Mouse (Mus musculus) stomach, postnatal 0 days (tissue): ENCODE measurements around the gene Guk1. TPM values are rescaled to one million over a fixed set of nuclear protein-coding genes. Genes with fewer than 3 reads are reported as not detected.
"Not testable (repeated sequence)": the region's sequence is repeated elsewhere in the genome, so short reads cannot be mapped to it uniquely, and the experiment has no call there.

Source experiments
- ATAC-seq: fragments of 200-750 bp; cut with Nextera tagmentation; 2 replicates; pipeline ENCODE4 v1.8.0; 2017; ENCODE audit not compliant: low FRiP score, low TSS enrichment
- DNase-seq: peaks from one replicate; pipeline ENCODE4 v3.0.0-alpha.2; 2016; ENCODE audit warnings: low spot score
- H3K27ac ChIP-seq: fragments of 300-500 bp; sonication (generic); replicated peaks from 2 replicates; pipeline ENCODE4 v1.5.1; 2014; ENCODE audit warnings: mild to moderate bottlenecking, control low read depth
- H3K27me3 ChIP-seq: fragments of 300-500 bp; sonication (generic); 2 replicates; pipeline ENCODE4 v1.6.1; 2014; ENCODE audit warnings: low read length; ENCODE audit not compliant: control insufficient read depth, insufficient read depth
- H3K36me3 ChIP-seq: fragments of 300-500 bp; sonication (generic); 2 replicates; pipeline ENCODE4 v1.6.1; 2014; ENCODE audit warnings: low read length, mixed read lengths; ENCODE audit not compliant: control insufficient read depth, insufficient read depth
- H3K4me1 ChIP-seq: fragments of 300-500 bp; sonication (generic); replicated peaks from 2 replicates; pipeline ENCODE4 v1.6.1; 2014; ENCODE audit warnings: antibody characterized with exemption; ENCODE audit not compliant: control insufficient read depth, insufficient read depth
- H3K4me2 ChIP-seq: fragments of 300-500 bp; sonication (generic); replicated peaks from 2 replicates; pipeline ENCODE4 v1.6.1; 2014; ENCODE audit warnings: low read depth, mild to moderate bottlenecking, control low read depth, moderate library complexity
- H3K4me3 ChIP-seq: fragments of 300-500 bp; sonication (generic); 2 replicates; pipeline ENCODE4 v1.5.1; 2014; ENCODE audit warnings: low read depth, low read length, control low read depth
- H3K9ac ChIP-seq: fragments of 300-500 bp; sonication (generic); 2 replicates; pipeline ENCODE4 v1.6.1; 2014; ENCODE audit warnings: mild to moderate bottlenecking, low read length, control low read depth, mixed read lengths
- H3K9me3 ChIP-seq: fragments of 300-500 bp; sonication (generic); 2 replicates; pipeline ENCODE4 v1.6.1; 2016; ENCODE audit warnings: low read length; ENCODE audit not compliant: control insufficient read depth
- CTCF ChIP-seq: IDR thresholded peaks from 2 replicates; pipeline ENCODE4 v1.5.1; 2016; ENCODE audit warnings: antibody characterized with exemption, low read depth, mild to moderate bottlenecking, moderate library complexity
- EP300 ChIP-seq: optimal IDR thresholded peaks from 2 replicates; pipeline ENCODE3; 2016; ENCODE audit warnings: antibody characterized with exemption
- WGBS: fragments of 180-500 bp; shearing (Covaris S2); extraction: QIAGEN DNeasy Blood & Tissue Kit; methylation state at CpG from one replicate; pipeline ENCODE4 v1.1.7; 2014; 5-methylcytosine and 5-hydroxymethylcytosine counted together
- polyA plus RNA-seq: library from polyadenylated mRNA; unstranded; fragments of >200 nt; fragmentation: Nextera tagmentation; extraction: Ambion mirVana; gene quantifications from 2 replicates; pipeline ENCODE4 v1.2.1, GENCODE M21; 2015

Gene Guk1
- polyA plus RNA-seq, 1 experiment from 2014 or later = 176 TPM

GRCm38 (mm10) chr11:59216955-59217354 is 24.9 kb upstream of the Guk1 start:
- Histone ChIP-seq H3K9ac (no peak overlapping the region), H3K27me3 (no peaks in the 10 kb centered on the region), H3K4me3 (no peak overlapping the region), H3K4me1 (peaks cover 14% of the 10 kb centered on the region), H3K9me3 (no peaks in the 10 kb centered on the region), H3K36me3 (0 out of 2 replicates have a peak, but pooled peaks cover 5% of the 10 kb centered on the region), H3K4me2 (no peak overlapping the region), H3K27ac (no peak overlapping the region)
- no peak for ATAC-seq
- TF ChIP-seq EP300 (no peak), CTCF (no peak)
- no peak for DNase-seq
- WGBS = 67% methylated on average over 3 of the region's 3 CpGs

- H3K4me1 ChIP-seq = peaks cover 7% of the 10 kb centered on the region; the same call in 1 of the 2 replicates
- DNase-seq = no peak
- no peak overlapping the region for H3K27ac ChIP-seq
- H3K9ac ChIP-seq = no peak overlapping the region
- TF ChIP-seq CTCF = no peak
- no peaks in the 10 kb centered on the region for H3K27me3 ChIP-seq
- no peak for ATAC-seq
- peaks cover 19% of the 10 kb centered on the region for H3K36me3 ChIP-seq
- H3K9me3 ChIP-seq = no peaks in the 10 kb centered on the region
- H3K4me2 ChIP-seq = no peak overlapping the region
- no peak overlapping the region for H3K4me3 ChIP-seq
- WGBS = 82% methylated on average over 12 of the region's 12 CpGs
Observed at GRCm38 (mm10) chr11:59212892-59213494, 21.0 kb upstream of the Guk1 start.

GRCm38 (mm10) chr11:59212320-59212719 is 20.3 kb upstream of the Guk1 start:
- DNase-seq, H3K9ac ChIP-seq, ATAC-seq, H3K4me3 ChIP-seq, H3K4me1 ChIP-seq, H3K4me2 ChIP-seq, H3K27me3 ChIP-seq, H3K27ac ChIP-seq, H3K9me3 ChIP-seq: not testable (repeated sequence)
- 72% methylated on average over 12 of the region's 12 CpGs for WGBS
- H3K36me3 ChIP-seq = peaks cover 19% of the 10 kb centered on the region

GRCm38 (mm10) chr11:59211561-59211960 is 19.5 kb upstream of the Guk1 start:
- H3K4me2 ChIP-seq, H3K9me3 ChIP-seq, ATAC-seq, DNase-seq, H3K4me1 ChIP-seq, H3K4me3 ChIP-seq, H3K27me3 ChIP-seq, H3K9ac ChIP-seq, H3K27ac ChIP-seq: not testable (repeated sequence)
- peaks cover 19% of the 10 kb centered on the region for H3K36me3 ChIP-seq
- WGBS = 76% methylated on average over 8 of the region's 9 CpGs

GRCm38 (mm10) chr11:59210020-59210419 is 18.0 kb upstream of the Guk1 start:
- H3K27me3 ChIP-seq = no peaks in the 10 kb centered on the region
- no peaks in the 10 kb centered on the region for H3K9me3 ChIP-seq
- H3K4me2 ChIP-seq = no peak overlapping the region
- H3K4me3 ChIP-seq = no peak overlapping the region
- no peak for ATAC-seq
- no peak overlapping the region for H3K9ac ChIP-seq
- H3K27ac ChIP-seq = no peak overlapping the region
- DNase-seq = no peak
- TF ChIP-seq CTCF (no peak), EP300 (no peak)
- WGBS = 69% methylated on average over 4 of the region's 4 CpGs
- peaks cover 23% of the 10 kb centered on the region for H3K36me3 ChIP-seq
- H3K4me1 ChIP-seq = no peaks in the 10 kb centered on the region

GRCm38 (mm10) chr11:59209580-59209979 is 17.6 kb upstream of the Guk1 start:
- H3K4me3 ChIP-seq = no peak overlapping the region
- DNase-seq (no peak), ATAC-seq (no peak)
- no peak overlapping the region for H3K9ac ChIP-seq
- H3K4me1 ChIP-seq = no peaks in the 10 kb centered on the region
- H3K27me3 ChIP-seq = no peaks in the 10 kb centered on the region
- TF ChIP-seq EP300 = no peak
- no peak for TF ChIP-seq CTCF
- peaks cover 21% of the 10 kb centered on the region for H3K36me3 ChIP-seq
- H3K27ac ChIP-seq = peak overlapping the region; percentile 96
- 41% methylated on average over 5 of the region's 5 CpGs for WGBS
- no peaks in the 10 kb centered on the region for H3K9me3 ChIP-seq
- H3K4me2 ChIP-seq = peak overlapping the region; percentile 81
